Mouse (Mus musculus) liver, embryonic 14.5 days (tissue): ENCODE measurements around the gene Amz1. TPM values are rescaled to one million over a fixed set of nuclear protein-coding genes. Genes with fewer than 3 reads are reported as not detected.

Source experiments
- ATAC-seq: fragments of 200-750 bp; cut with Nextera tagmentation; 2 replicates; pipeline ENCODE4 v1.8.0; 2017; ENCODE audit warnings: moderate number of reproducible peaks, mild to moderate bottlenecking, moderate library complexity; ENCODE audit not compliant: insufficient read depth
- DNase-seq, 3 experiments: peaks; one replicate each; pipeline ENCODE4 v3.0.0-alpha.2; 2012 to 2013; ENCODE audit warnings: low read depth in 3 of 3, low spot score in 3 of 3
- H3K27ac ChIP-seq: fragments of 300-500 bp; sonication (generic); 2 replicates; pipeline ENCODE4 v1.5.1; 2014; ENCODE audit warnings: moderate library complexity, mild to moderate bottlenecking, control low read depth, inconsistent platforms
- H3K27me3 ChIP-seq: fragments of 300-500 bp; sonication (generic); 2 replicates; pipeline ENCODE4 v1.6.1; 2014; ENCODE audit warnings: mild to moderate bottlenecking, low read length, moderate library complexity; ENCODE audit not compliant: control insufficient read depth, insufficient read depth
- H3K36me3 ChIP-seq: fragments of 300-500 bp; sonication (generic); replicated peaks from 2 replicates; pipeline ENCODE4 v1.6.1; 2014; ENCODE audit warnings: low read depth; ENCODE audit not compliant: control insufficient read depth, insufficient read depth
- H3K4me1 ChIP-seq, 2 experiments: fragments of 200-500 bp in 1 of 2; fragments of 300-500 bp in 1 of 2; sonication (generic) in 1 of 2; replicated peaks; 2 replicates each; pipeline ENCODE4 v1.6.1; 2012 to 2014; ENCODE audit warnings: antibody characterized with exemption in 1 of 2, inconsistent platforms in 1 of 2, low read length in 1 of 2; ENCODE audit not compliant: control insufficient read depth in 2 of 2, insufficient read depth in 2 of 2
- H3K4me2 ChIP-seq: fragments of 300-500 bp; sonication (generic); 2 replicates; pipeline ENCODE4 v1.6.1; 2014; ENCODE audit warnings: low read depth, mild to moderate bottlenecking, control low read depth, moderate library complexity
- H3K4me3 ChIP-seq, 2 experiments: fragments of 200-500 bp in 1 of 2; fragments of 300-500 bp in 1 of 2; sonication (generic) in 1 of 2; 2 replicates each; pipeline ENCODE4 v1.5.1; 2012 to 2014; ENCODE audit warnings: low read depth in 2 of 2, low read length in 2 of 2, mild to moderate bottlenecking in 2 of 2, control low read depth in 1 of 2, inconsistent platforms in 1 of 2, moderate library complexity in 1 of 2; ENCODE audit not compliant: insufficient read depth in 1 of 2
- H3K9ac ChIP-seq: fragments of 300-500 bp; sonication (generic); replicated peaks from 2 replicates; pipeline ENCODE4 v1.6.1; 2014; ENCODE audit warnings: mild to moderate bottlenecking, control low read depth, moderate library complexity
- H3K9me3 ChIP-seq: fragments of 300-500 bp; sonication (generic); 2 replicates; pipeline ENCODE4 v1.6.1; 2016; ENCODE audit warnings: low read length, mixed read lengths; ENCODE audit not compliant: control insufficient read depth
- CTCF ChIP-seq: IDR thresholded peaks from 2 replicates; pipeline ENCODE4 v1.5.1; 2016; ENCODE audit warnings: antibody characterized with exemption, low read depth, control low read depth
- EP300 ChIP-seq: IDR thresholded peaks from 2 replicates; pipeline ENCODE4 v1.6.1; 2016; ENCODE audit warnings: antibody characterized with exemption, low read depth
- WGBS: fragments of 180-500 bp; shearing (Covaris S2); extraction: QIAGEN DNeasy Blood & Tissue Kit; methylation state at CpG from one replicate; pipeline ENCODE4 v1.1.7; 2014; ENCODE audit not compliant: insufficient replicate concordance; 5-methylcytosine and 5-hydroxymethylcytosine counted together
- polyA plus RNA-seq, 2 experiments: library from polyadenylated mRNA; depleted of rRNA in 1 of 2; stranded (reverse) in 1 of 2; unstranded in 1 of 2; fragments of >200 nt; fragmentation: Nextera tagmentation in 1 of 2; extraction: Ambion mirVana in 1 of 2; gene quantifications; 2 replicates each; pipeline versions ENCODE4 v1.2.1 to v1.2.3; 2012 to 2014

The Amz1 gene
- polyA plus RNA-seq, 2 experiments, result 0.65 to 0.72 TPM

DNA sequence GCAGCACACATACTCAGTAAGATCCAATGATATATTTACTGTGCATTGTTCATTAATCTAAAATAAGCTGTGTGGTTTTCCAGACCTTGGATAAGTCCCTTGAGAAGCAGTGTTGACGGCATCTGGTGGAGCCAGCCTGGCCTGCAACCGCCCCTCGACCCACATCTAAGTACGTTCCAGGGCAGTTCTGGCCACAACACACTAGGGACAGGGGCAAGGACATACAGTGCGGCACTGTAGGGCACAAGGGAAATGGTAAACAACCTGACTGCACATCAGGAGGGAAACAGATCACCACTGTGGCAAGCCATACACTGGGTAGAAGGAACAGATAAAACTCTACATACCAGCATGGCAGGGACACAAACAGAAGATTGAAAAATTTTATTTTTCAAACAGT is 77.9 kb downstream of the Amz1 start:
- DNase-seq, result no peak
- ATAC-seq, result no peak
- no peak for TF ChIP-seq EP300
- TF ChIP-seq CTCF, result no peak
- Histone ChIP-seq H3K4me1 (peaks cover 14 to 40% of the 10 kb centered on the region in 2 experiments), H3K9me3 (no peaks in the 10 kb centered on the region), H3K4me2 (no peak overlapping the region), H3K4me3 (no peak overlapping the region), H3K27ac (no peak overlapping the region), H3K36me3 (no peaks in the 10 kb centered on the region), H3K27me3 (no peaks in the 10 kb centered on the region), H3K9ac (no peak overlapping the region)
- WGBS, result 48% methylated on average over 5 of the region's 5 CpGs

DNA sequence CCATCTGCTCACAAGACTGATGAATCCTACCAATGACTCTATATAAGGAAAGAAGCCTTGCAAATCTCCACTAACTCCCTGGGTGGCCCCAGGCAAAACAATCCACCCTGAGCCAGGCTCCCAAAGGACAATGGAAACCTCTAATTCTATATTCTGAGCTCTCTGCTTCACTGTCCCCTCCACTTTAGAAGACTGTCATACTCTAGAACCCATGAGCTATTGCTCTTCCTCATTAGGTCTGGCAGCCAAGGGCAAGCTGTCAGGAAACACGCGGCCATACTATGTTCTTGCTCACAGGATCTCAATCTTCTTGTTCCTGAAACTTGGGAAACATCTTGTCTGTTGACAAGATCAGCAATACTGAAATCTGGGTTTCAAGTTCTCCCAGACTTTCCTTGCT is 82.3 kb downstream of the Amz1 start:
- peaks cover 2 to 24% of the 10 kb centered on the region in 2 experiments for H3K4me1 ChIP-seq
- H3K4me3 ChIP-seq, result no peak overlapping the region
- TF ChIP-seq CTCF, result no peak
- TF ChIP-seq EP300, result no peak
- ATAC-seq (no peak), DNase-seq (no peak)
- no peak overlapping the region for H3K27ac ChIP-seq
- no peaks in the 10 kb centered on the region for H3K36me3 ChIP-seq
- H3K27me3 ChIP-seq, result no peaks in the 10 kb centered on the region
- H3K9me3 ChIP-seq, result no peaks in the 10 kb centered on the region
- H3K9ac ChIP-seq, result no peak overlapping the region
- 77% methylated on average over 2 of the region's 2 CpGs for WGBS
- H3K4me2 ChIP-seq, result no peak overlapping the region

DNA sequence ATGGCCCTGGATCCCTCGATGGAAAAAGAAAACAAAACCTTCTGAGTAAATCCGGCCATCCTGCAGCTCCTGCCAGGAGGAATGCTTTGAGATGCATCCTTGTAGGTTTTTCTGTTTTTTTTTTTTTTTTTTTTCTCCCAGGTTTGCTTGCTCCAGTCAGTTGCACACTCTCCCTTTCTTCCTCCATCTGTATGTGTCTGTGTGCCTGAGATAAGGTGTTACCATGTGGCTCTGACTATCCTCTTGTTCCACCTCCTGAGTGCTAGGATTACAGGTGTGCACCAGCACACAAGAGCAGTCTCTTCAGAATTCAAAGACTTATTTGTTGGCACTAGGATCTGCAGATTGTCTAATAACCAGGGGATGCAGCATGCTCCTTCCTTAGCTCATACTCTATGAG is 83.0 kb downstream of the Amz1 start:
- Histone ChIP-seq H3K27ac (no peak overlapping the region), H3K4me1 (peaks cover 6 to 23% of the 10 kb centered on the region in 2 experiments), H3K9ac (no peak overlapping the region), H3K4me3 (no peak overlapping the region), H3K27me3 (no peaks in the 10 kb centered on the region), H3K36me3 (no peaks in the 10 kb centered on the region), H3K4me2 (no peak overlapping the region), H3K9me3 (no peaks in the 10 kb centered on the region)
- no peak for DNase-seq
- WGBS, result 51% methylated on average over 2 of the region's 2 CpGs
- ATAC-seq, result peak; percentile 73; the same call in 1 of the 2 replicates
- TF ChIP-seq EP300 (peak; percentile 67), CTCF (no peak)

Other genes starting within 250 kb of the Amz1 start
- gene Chst12, start 218.6 kb upstream of the Amz1 start, polyA plus RNA-seq (2012; rRNA removed), result 4.3 and 4.8 TPM in 2 replicates
- gene Chst12, start 218.6 kb upstream of the Amz1 start, polyA plus RNA-seq (2014; fragmentation: Nextera tagmentation; extraction: Ambion mirVana), result 5.4 and 6.5 TPM in 2 replicates
- 2.5 and 2.7 TPM in 2 replicates for gene Grifin, start 159.1 kb upstream of the Amz1 start, polyA plus RNA-seq (2012; rRNA removed)
- 2.3 and 4.0 TPM in 2 replicates for gene Grifin, start 159.1 kb upstream of the Amz1 start, polyA plus RNA-seq (2014; fragmentation: Nextera tagmentation; extraction: Ambion mirVana)
- 12.1 and 15.8 TPM in 2 replicates for gene Lfng, start 116.8 kb upstream of the Amz1 start, polyA plus RNA-seq (2012; rRNA removed)
- gene Lfng, start 116.8 kb upstream of the Amz1 start, polyA plus RNA-seq (2014; fragmentation: Nextera tagmentation; extraction: Ambion mirVana), result 9.9 and 11.4 TPM in 2 replicates
- gene Ttyh3, start 75.1 kb upstream of the Amz1 start, polyA plus RNA-seq (2012; rRNA removed), result 8.3 and 10.1 TPM in 2 replicates
- gene Ttyh3, start 75.1 kb upstream of the Amz1 start, polyA plus RNA-seq (2014; fragmentation: Nextera tagmentation; extraction: Ambion mirVana), result 5.4 and 7.2 TPM in 2 replicates
- 3.8 and 4.6 TPM in 2 replicates for gene Iqce, start 21.7 kb upstream of the Amz1 start, polyA plus RNA-seq (2012; rRNA removed)
- 3.2 and 3.4 TPM in 2 replicates for gene Iqce, start 21.7 kb upstream of the Amz1 start, polyA plus RNA-seq (2014; fragmentation: Nextera tagmentation; extraction: Ambion mirVana)
- gene Brat1, start 19.1 kb upstream of the Amz1 start, polyA plus RNA-seq (2012; rRNA removed), result 5.1 and 5.8 TPM in 2 replicates
- gene Brat1, start 19.1 kb upstream of the Amz1 start, polyA plus RNA-seq (2014; fragmentation: Nextera tagmentation; extraction: Ambion mirVana), result 4.5 and 5.2 TPM in 2 replicates
- 14.2 and 17.0 TPM in 2 replicates for gene Gna12, start 106.3 kb downstream of the Amz1 start, polyA plus RNA-seq (2012; rRNA removed)
- gene Gna12, start 106.3 kb downstream of the Amz1 start, polyA plus RNA-seq (2014; fragmentation: Nextera tagmentation; extraction: Ambion mirVana), result 5.4 and 9.6 TPM in 2 replicates